Mouse (Mus musculus): Measurements from ENCODE around the gene Ucp3. TPM values are rescaled to one million over a fixed set of nuclear protein-coding genes. Genes with fewer than 3 reads are reported as not detected.

The Ucp3 gene
- polyA plus RNA-seq, 1 experiment from 2014 or later = 0.29 TPM

DNA sequence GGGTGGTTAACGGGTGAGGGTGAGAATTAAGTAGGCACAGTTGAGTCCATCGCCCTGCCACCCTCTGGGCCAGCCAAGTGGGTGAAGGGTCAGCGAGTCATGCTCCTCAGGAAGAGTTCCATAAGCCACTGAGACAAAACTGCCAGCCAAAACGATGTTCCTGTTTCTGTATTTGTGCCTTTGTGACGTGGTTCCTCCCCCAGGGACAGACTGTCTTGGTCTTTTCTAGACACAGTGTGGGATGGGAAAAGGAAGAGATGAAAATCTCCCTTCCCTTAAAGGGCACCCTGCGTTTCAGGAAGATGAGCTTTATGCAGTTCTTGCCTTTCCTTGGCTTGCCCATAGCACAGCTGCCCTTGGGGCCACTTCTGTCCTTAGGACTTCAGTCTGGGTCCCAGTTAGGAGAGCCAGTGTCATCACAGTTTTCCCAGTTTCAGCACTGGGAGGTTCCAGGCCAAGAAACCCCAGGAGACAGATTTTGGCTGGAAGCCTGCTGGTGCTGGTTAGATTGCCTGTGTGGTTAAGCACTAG is 11.1 kb upstream of the Ucp3 start:
- Histone ChIP-seq H3K4me3 (no peak overlapping the region), H3K27me3 (no peaks in the 10 kb centered on the region), H3K9ac (no peak overlapping the region), H3K4me1 (replicated peaks) (peaks cover 35% of the 10 kb centered on the region), H3K36me3 (peaks cover 4% of the 10 kb centered on the region; the same call in 1 of the 2 replicates), H3K27ac (no peak overlapping the region), H3K9me3 (replicated peaks) (no peaks in the 10 kb centered on the region), H3K4me2 (no peak overlapping the region)
- ATAC-seq (replicated peaks; ENCODE audit: insufficient number of reproducible peaks, insufficient read depth, low FRiP score, low read depth) = no peak
- WGBS = 59% methylated on average over 6 of the region's 6 CpGs

DNA sequence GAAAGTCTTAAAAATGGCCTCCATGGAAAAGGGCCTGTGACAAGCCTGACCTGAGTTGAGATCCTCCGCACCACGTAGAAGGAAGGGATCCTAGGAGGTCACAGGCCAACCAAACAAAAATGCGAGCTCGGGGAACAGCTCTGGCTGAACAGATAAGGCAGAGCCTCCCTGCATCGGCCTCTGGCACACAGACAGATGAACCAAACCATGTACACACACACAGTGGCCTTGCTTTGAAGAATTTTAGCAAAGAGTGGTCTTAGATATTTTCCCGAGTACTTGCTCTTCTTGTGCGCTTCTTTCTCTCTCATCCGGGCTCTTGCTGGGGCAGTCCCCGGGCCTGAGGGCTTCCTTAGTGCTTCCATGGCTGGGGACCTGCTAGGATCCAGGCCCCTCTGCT is 9.6 kb upstream of the Ucp3 start:
- ATAC-seq (replicated peaks; ENCODE audit: insufficient number of reproducible peaks, insufficient read depth, low FRiP score, low read depth) = no peak
- Histone ChIP-seq H3K9me3 (replicated peaks) (no peaks in the 10 kb centered on the region), H3K4me1 (replicated peaks) (peaks cover 37% of the 10 kb centered on the region), H3K36me3 (no peaks in the 10 kb centered on the region; the same call in 1 of the 2 replicates), H3K27ac (no peak overlapping the region), H3K4me3 (no peak overlapping the region), H3K9ac (no peak overlapping the region), H3K27me3 (no peaks in the 10 kb centered on the region), H3K4me2 (no peak overlapping the region)
- WGBS = 64% methylated on average over 9 of the region's 9 CpGs

- no peak overlapping the region for H3K27ac ChIP-seq
- ATAC-seq (replicated peaks; ENCODE audit: insufficient number of reproducible peaks, insufficient read depth, low FRiP score, low read depth) = no peak
- H3K9ac ChIP-seq = no peak overlapping the region
- WGBS = 79% methylated on average over 10 of the region's 10 CpGs
- H3K4me3 ChIP-seq = no peak overlapping the region
- H3K36me3 ChIP-seq = no peaks in the 10 kb centered on the region; the same call in 1 of the 2 replicates
- H3K4me1 ChIP-seq (replicated peaks) = peaks cover 37% of the 10 kb centered on the region
- no peak overlapping the region for H3K4me2 ChIP-seq
- no peaks in the 10 kb centered on the region for H3K9me3 ChIP-seq (replicated peaks)
- no peaks in the 10 kb centered on the region for H3K27me3 ChIP-seq
Observed at GRCm38 (mm10) chr7:100463757-100464156, 9.0 kb upstream of the Ucp3 start.

- Histone ChIP-seq H3K27ac (no peak overlapping the region), H3K36me3 (no peaks in the 10 kb centered on the region; the same call in 1 of the 2 replicates), H3K9me3 (replicated peaks) (no peaks in the 10 kb centered on the region), H3K4me1 (replicated peaks) (peaks cover 37% of the 10 kb centered on the region), H3K4me2 (no peak overlapping the region), H3K4me3 (no peak overlapping the region), H3K27me3 (no peaks in the 10 kb centered on the region), H3K9ac (no peak overlapping the region)
- no peak for ATAC-seq (replicated peaks; ENCODE audit: insufficient number of reproducible peaks, insufficient read depth, low FRiP score, low read depth)
- 93% methylated on average over 7 of the region's 7 CpGs for WGBS
Observed at GRCm38 (mm10) chr7:100464248-100464647, 8.5 kb upstream of the Ucp3 start.

GRCm38 (mm10) chr7:100465248-100465647 is 7.5 kb upstream of the Ucp3 start:
- no peaks in the 10 kb centered on the region for H3K9me3 ChIP-seq (replicated peaks)
- peak overlapping the region; percentile 21; the same call in 1 of the 2 replicates for H3K4me3 ChIP-seq
- H3K36me3 ChIP-seq = no peaks in the 10 kb centered on the region; the same call in 1 of the 2 replicates
- no peak; the same call in 1 of the 2 replicates for ATAC-seq (replicated peaks; ENCODE audit: insufficient number of reproducible peaks, insufficient read depth, low FRiP score, low read depth)
- peak overlapping the region; percentile 83 for H3K27ac ChIP-seq
- H3K4me1 ChIP-seq (replicated peaks) = peaks cover 37% of the 10 kb centered on the region
- no peaks in the 10 kb centered on the region for H3K27me3 ChIP-seq
- peak overlapping the region; percentile 54 for H3K4me2 ChIP-seq
- WGBS = 50% methylated on average over 4 of the region's 4 CpGs
- peak overlapping the region; percentile 13; the same call in 1 of the 2 replicates for H3K9ac ChIP-seq

GRCm38 (mm10) chr7:100465656-100466309 is 7.0 kb upstream of the Ucp3 start:
- Histone ChIP-seq H3K9me3 (replicated peaks) (no peaks in the 10 kb centered on the region), H3K4me3 (peak overlapping the region; percentile 21; the same call in 1 of the 2 replicates), H3K4me2 (peak overlapping the region; percentile 54), H3K4me1 (replicated peaks) (peaks cover 37% of the 10 kb centered on the region), H3K27ac (peak overlapping the region; percentile 83), H3K36me3 (no peaks in the 10 kb centered on the region; the same call in 1 of the 2 replicates), H3K9ac (peak overlapping the region; percentile 13; the same call in 1 of the 2 replicates), H3K27me3 (no peaks in the 10 kb centered on the region)
- WGBS = 10% methylated on average over 5 of the region's 5 CpGs
- ATAC-seq (replicated peaks; ENCODE audit: insufficient number of reproducible peaks, insufficient read depth, low FRiP score, low read depth) = peak; percentile 88

DNA sequence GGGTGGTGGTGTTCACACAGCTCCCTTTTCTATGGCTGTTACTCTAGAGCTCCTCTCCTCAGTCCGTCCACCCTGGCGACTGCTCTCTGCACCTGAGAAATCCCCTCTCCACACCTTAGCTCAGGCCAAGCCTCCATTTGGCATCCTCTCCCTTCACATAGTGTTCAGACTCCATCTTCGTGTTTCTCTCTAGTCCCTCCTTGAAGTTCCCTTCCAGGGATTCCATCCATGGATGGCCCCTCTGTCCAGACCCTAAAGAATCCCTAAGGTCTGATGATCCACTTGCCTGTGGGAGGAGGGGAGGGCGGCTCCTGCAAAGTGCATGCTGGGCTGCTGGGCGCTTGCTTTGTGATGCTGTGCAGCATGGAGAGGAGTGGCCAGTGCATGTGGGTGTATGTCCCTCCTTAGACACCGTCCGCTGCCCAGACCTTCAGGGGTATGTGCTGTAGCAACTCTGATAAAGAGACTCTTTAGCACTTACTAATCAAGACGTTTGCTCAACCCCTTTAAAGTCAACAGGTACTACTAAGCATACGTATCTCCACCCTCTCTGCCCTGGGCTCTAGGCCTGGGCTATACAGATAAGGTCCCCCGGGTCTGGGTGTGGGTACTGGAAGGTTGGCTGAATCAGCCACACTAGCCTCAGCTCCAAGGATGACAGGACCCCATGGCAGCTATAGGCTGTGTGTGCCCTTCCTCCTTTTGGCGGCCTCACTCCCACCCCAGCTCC is 5.8 kb upstream of the Ucp3 start:
- H3K4me3 ChIP-seq = no peak overlapping the region
- no peaks in the 10 kb centered on the region; the same call in 1 of the 2 replicates for H3K36me3 ChIP-seq
- no peak overlapping the region for H3K4me2 ChIP-seq
- 76% methylated on average over 11 of the region's 11 CpGs for WGBS
- ATAC-seq (replicated peaks; ENCODE audit: insufficient number of reproducible peaks, insufficient read depth, low FRiP score, low read depth) = no peak
- H3K4me1 ChIP-seq (replicated peaks) = peaks cover 31% of the 10 kb centered on the region
- no peaks in the 10 kb centered on the region for H3K9me3 ChIP-seq (replicated peaks)
- no peak overlapping the region for H3K9ac ChIP-seq
- H3K27ac ChIP-seq = no peak overlapping the region
- no peaks in the 10 kb centered on the region for H3K27me3 ChIP-seq

GRCm38 (mm10) chr7:100468761-100469160 is 4.0 kb upstream of the Ucp3 start:
- ATAC-seq (replicated peaks; ENCODE audit: insufficient number of reproducible peaks, insufficient read depth, low FRiP score, low read depth) = no peak
- Histone ChIP-seq H3K36me3 (no peaks in the 10 kb centered on the region; the same call in 1 of the 2 replicates), H3K4me1 (replicated peaks) (peaks cover 39% of the 10 kb centered on the region), H3K9ac (no peak overlapping the region), H3K27ac (no peak overlapping the region), H3K9me3 (replicated peaks) (no peaks in the 10 kb centered on the region), H3K4me2 (no peak overlapping the region), H3K27me3 (no peaks in the 10 kb centered on the region), H3K4me3 (no peak overlapping the region)
- 76% methylated on average over 6 of the region's 6 CpGs for WGBS

- peaks cover 39% of the 10 kb centered on the region for H3K4me1 ChIP-seq (replicated peaks)
- no peak overlapping the region for H3K4me2 ChIP-seq
- H3K4me3 ChIP-seq = no peak overlapping the region
- no peak overlapping the region for H3K9ac ChIP-seq
- no peaks in the 10 kb centered on the region; the same call in 1 of the 2 replicates for H3K36me3 ChIP-seq
- no peaks in the 10 kb centered on the region for H3K27me3 ChIP-seq
- WGBS = 88% methylated on average over 1 of the region's 1 CpGs
- H3K9me3 ChIP-seq (replicated peaks) = no peaks in the 10 kb centered on the region
- ATAC-seq (replicated peaks; ENCODE audit: insufficient number of reproducible peaks, insufficient read depth, low FRiP score, low read depth) = no peak
- H3K27ac ChIP-seq = no peak overlapping the region
Observed at GRCm38 (mm10) chr7:100469502-100469901, 3.3 kb upstream of the Ucp3 start.

DNA sequence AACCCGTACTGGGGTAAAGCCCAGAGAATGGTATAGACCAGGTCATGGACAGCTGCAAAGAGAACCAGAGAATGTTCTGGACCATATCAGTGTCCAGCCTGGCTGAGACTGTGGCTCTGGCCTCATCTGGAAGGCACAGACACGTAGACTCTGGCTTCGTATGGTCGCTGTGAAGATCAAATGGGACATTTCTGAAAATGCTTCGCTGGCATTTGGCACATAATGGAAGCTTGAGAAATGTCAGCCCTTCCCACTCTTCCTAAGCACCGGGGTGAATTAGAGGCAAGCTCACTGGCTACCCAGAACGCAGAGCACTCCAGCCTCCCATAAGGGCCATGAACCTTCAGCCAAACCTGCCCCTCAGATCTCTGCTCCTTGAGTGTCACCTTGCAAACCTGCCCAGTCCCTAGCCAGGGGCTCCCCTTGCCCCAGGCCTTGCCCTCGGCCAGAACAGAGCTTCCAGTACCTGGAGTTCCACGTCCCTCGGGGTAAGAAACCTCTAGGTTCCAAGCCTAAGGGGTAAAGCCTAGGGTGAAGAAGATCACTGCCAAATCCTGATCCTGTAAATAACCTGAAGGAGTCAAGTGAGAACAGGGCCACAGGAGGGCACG is 1.9 kb upstream of the Ucp3 start:
- no peak overlapping the region for H3K4me2 ChIP-seq
- H3K9ac ChIP-seq = no peak overlapping the region
- no peak overlapping the region for H3K27ac ChIP-seq
- ATAC-seq (replicated peaks; ENCODE audit: insufficient number of reproducible peaks, insufficient read depth, low FRiP score, low read depth) = no peak
- no peaks in the 10 kb centered on the region for H3K27me3 ChIP-seq
- H3K9me3 ChIP-seq (replicated peaks) = no peaks in the 10 kb centered on the region
- WGBS = 87% methylated on average over 11 of the region's 11 CpGs
- no peaks in the 10 kb centered on the region; the same call in 1 of the 2 replicates for H3K36me3 ChIP-seq
- H3K4me3 ChIP-seq = no peak overlapping the region
- H3K4me1 ChIP-seq (replicated peaks) = peaks cover 35% of the 10 kb centered on the region

DNA sequence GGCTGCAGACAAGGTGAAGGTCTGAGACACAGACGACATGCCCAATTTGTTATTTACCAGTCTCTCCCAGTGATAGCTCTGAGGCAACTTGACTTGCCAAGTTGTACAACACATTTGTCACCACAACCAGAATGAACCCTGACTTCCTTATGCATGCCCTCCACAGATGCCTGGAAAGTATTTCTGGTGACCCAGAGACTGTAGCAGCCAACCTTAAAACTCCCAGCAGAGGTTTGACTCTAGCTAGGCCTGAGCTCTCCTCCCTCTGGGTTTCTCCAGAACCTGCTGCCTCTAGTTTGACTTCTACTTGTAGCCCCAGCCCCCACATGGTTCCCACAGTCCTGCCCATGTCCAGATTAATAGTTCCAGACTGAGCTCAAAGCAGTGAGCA is 1.4 kb upstream of the Ucp3 start:
- Histone ChIP-seq H3K9ac (no peak overlapping the region), H3K4me2 (no peak overlapping the region), H3K27ac (no peak overlapping the region), H3K4me3 (no peak overlapping the region), H3K4me1 (replicated peaks) (peaks cover 33% of the 10 kb centered on the region), H3K27me3 (no peaks in the 10 kb centered on the region), H3K9me3 (replicated peaks) (no peaks in the 10 kb centered on the region), H3K36me3 (no peaks in the 10 kb centered on the region; the same call in 1 of the 2 replicates)
- 83% methylated on average over 1 of the region's 1 CpGs for WGBS
- no peak for ATAC-seq (replicated peaks; ENCODE audit: insufficient number of reproducible peaks, insufficient read depth, low FRiP score, low read depth)
